Mouse (Mus musculus): ENCODE measurements around the gene Pknox2.

Pknox2 gene

GRCm38 (mm10) chr9:36895009-36895693 lies 252.1 kb downstream of the Pknox2 start:
- DNase-seq (ENCODE audit: inconsistent age in 2 of 2, low spot score in 1 of 2): peak; percentile 67 to 86

- peak in 1 of 2 experiments; percentile 41 for DNase-seq (ENCODE audit: inconsistent age in 2 of 2, low spot score in 1 of 2)
These were observed 253.0 kb downstream of the Pknox2 start for GRCm38 (mm10) chr9:36894242-36894641.

- peak; percentile 15 to 61 for DNase-seq (ENCODE audit: inconsistent age in 2 of 2, low spot score in 1 of 2)
These were observed 253.7 kb downstream of the Pknox2 start for GRCm38 (mm10) chr9:36893413-36893990.

- peak; percentile 31 to 77 for DNase-seq (ENCODE audit: inconsistent age in 2 of 2, low spot score in 1 of 2)
These were observed 256.7 kb downstream of the Pknox2 start for GRCm38 (mm10) chr9:36890552-36890951.

- peak; percentile 36 to 75 for DNase-seq (ENCODE audit: inconsistent age in 2 of 2, low spot score in 1 of 2)
These were observed 262.0 kb downstream of the Pknox2 start for GRCm38 (mm10) chr9:36885237-36885636.

GRCm38 (mm10) chr9:36883569-36883968 lies 263.6 kb downstream of the Pknox2 start:
- no peak for DNase-seq (ENCODE audit: inconsistent age in 2 of 2, low spot score in 1 of 2)

- DNase-seq (ENCODE audit: inconsistent age in 2 of 2, low spot score in 1 of 2): no peak
These were observed 265.0 kb downstream of the Pknox2 start for GRCm38 (mm10) chr9:36882034-36882745.

- DNase-seq (ENCODE audit: inconsistent age in 2 of 2, low spot score in 1 of 2): no peak
These were observed 265.6 kb downstream of the Pknox2 start for GRCm38 (mm10) chr9:36881615-36882014.

- no peak for DNase-seq (ENCODE audit: inconsistent age in 2 of 2, low spot score in 1 of 2)
These were observed 270.4 kb downstream of the Pknox2 start for GRCm38 (mm10) chr9:36876787-36877186.

- no peak for DNase-seq (ENCODE audit: inconsistent age in 2 of 2, low spot score in 1 of 2)
These were observed 270.9 kb downstream of the Pknox2 start for GRCm38 (mm10) chr9:36876313-36876712.

- DNase-seq (ENCODE audit: inconsistent age in 2 of 2, low spot score in 1 of 2): no peak
These were observed 273.4 kb downstream of the Pknox2 start for GRCm38 (mm10) chr9:36873796-36874195.

GRCm38 (mm10) chr9:36870263-36870662 lies 276.9 kb downstream of the Pknox2 start:
- peak in 1 of 2 experiments; percentile 41 for DNase-seq (ENCODE audit: inconsistent age in 2 of 2, low spot score in 1 of 2)

GRCm38 (mm10) chr9:36868662-36869061 lies 278.5 kb downstream of the Pknox2 start:
- DNase-seq (ENCODE audit: inconsistent age in 2 of 2, low spot score in 1 of 2): no peak

GRCm38 (mm10) chr9:36864862-36865813 lies 282.1 kb downstream of the Pknox2 start:
- no peak for DNase-seq (ENCODE audit: inconsistent age in 2 of 2, low spot score in 1 of 2)

- no peak for DNase-seq (ENCODE audit: inconsistent age in 2 of 2, low spot score in 1 of 2)
These were observed 283.5 kb downstream of the Pknox2 start for GRCm38 (mm10) chr9:36863694-36864093.

- no peak for DNase-seq (ENCODE audit: inconsistent age in 2 of 2, low spot score in 1 of 2)
These were observed 284.6 kb downstream of the Pknox2 start for GRCm38 (mm10) chr9:36862576-36862975.

- DNase-seq (ENCODE audit: inconsistent age in 2 of 2, low spot score in 1 of 2): no peak
These were observed 288.5 kb downstream of the Pknox2 start for GRCm38 (mm10) chr9:36858677-36859076.

GRCm38 (mm10) chr9:36857476-36858117 lies 289.6 kb downstream of the Pknox2 start:
- DNase-seq (ENCODE audit: inconsistent age in 2 of 2, low spot score in 1 of 2): no peak

- DNase-seq (ENCODE audit: inconsistent age in 2 of 2, low spot score in 1 of 2): no peak
These were observed 290.9 kb downstream of the Pknox2 start for GRCm38 (mm10) chr9:36856351-36856750.

GRCm38 (mm10) chr9:36852175-36852574 lies 295.0 kb downstream of the Pknox2 start:
- DNase-seq (ENCODE audit: inconsistent age in 2 of 2, low spot score in 1 of 2): no peak
